Mouse (Mus musculus) heart, postnatal 0 days (tissue): ENCODE results near the gene Imp3.

Experiments used
- CTCF ChIP-seq: IDR thresholded peaks from 2 replicates; pipeline ENCODE4 v1.5.1; 2016; ENCODE audit warnings: antibody characterized with exemption, control low read depth, low read depth
- EP300 ChIP-seq: IDR thresholded peaks from 2 replicates; pipeline ENCODE4 v1.6.1; 2016; ENCODE audit warnings: antibody characterized with exemption, low read depth

DNA sequence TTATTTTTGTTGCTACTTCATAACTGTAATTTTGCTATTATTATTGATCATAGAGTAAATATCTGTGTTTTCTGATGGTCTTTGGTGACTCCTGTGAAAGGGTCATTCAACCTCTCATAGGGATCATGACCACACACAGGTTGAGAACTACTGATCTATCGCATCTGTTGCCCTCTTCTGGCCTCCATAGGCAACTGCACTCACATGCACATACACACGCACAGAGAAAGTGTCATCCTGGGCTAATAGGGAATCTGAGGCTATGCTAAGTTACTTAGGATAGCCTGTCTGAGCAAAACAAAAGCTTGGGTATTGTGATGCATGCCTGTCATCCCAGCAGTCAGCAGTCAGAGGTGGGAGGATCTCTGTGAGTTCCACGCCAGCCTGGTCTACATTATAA is 24.3 kb downstream of the Imp3 start:
- no peak for TF ChIP-seq CTCF
- no peak for TF ChIP-seq EP300
